Mouse (Mus musculus) small intestine, adult 2 months (tissue): ENCODE measurements around the gene Ano8.

Source experiments
- CTCF ChIP-seq: fragments of 200-500 bp; IDR thresholded peaks from 2 replicates; pipeline ENCODE4 v1.5.1; 2012; ENCODE audit warnings: low read depth, mild to moderate bottlenecking, control low read depth, inconsistent platforms, low read length, moderate library complexity, mixed read lengths; ENCODE audit not compliant: insufficient replicate concordance, insufficient read length; ENCODE audit errors: extremely low read depth
- POLR2A ChIP-seq: fragments of 200-500 bp; IDR thresholded peaks from 2 replicates; pipeline ENCODE4 v1.6.1; 2012; ENCODE audit warnings: low read depth, mild to moderate bottlenecking, control low read depth, inconsistent platforms, low read length, moderate library complexity

DNA sequence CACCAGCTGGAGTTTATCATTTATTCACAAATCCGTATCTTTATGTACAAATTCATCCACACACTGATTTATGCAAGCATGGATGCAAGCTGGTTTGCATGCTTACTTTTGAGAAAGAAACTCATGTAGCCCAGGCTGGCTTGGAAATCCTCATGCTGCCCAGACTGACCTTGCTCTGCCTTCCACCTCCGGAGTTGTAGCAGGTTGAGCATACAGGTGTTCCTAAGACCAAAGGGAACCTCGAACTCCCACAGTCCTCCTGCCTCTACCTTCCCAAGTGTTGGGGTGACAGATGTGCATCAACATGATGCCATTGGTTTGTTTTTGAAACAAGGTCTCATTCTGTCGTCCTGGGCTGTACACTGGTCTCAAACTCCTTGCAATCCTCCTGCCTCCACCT, 23.6 kb downstream of the Ano8 start:
- TF ChIP-seq CTCF (no peak), POLR2A (no peak)
